Mouse (Mus musculus) liver, embryonic 15.5 days (tissue): Measurements from ENCODE around the gene Gm9745. TPM values are rescaled to one million over a fixed set of nuclear protein-coding genes. Genes with fewer than 3 reads are reported as not detected.

Experiments
- microRNA-seq: library from miRNA; unstranded; fragments of <30 nt; microRNA quantifications from one replicate; pipeline ENCODE4, GENCODE M21; 2016
- polyA plus RNA-seq: library from polyadenylated mRNA; unstranded; fragments of >200 nt; fragmentation: Nextera tagmentation; extraction: Ambion mirVana; gene quantifications from 2 replicates; pipeline ENCODE4 v1.2.1, GENCODE M21; 2015

Gm9745 gene
- polyA plus RNA-seq, 1 experiment from 2014 or later = not detected

Small RNA genes within 50 kb of the gene (microRNA-seq; reads per million reads assigned to microRNA genes)
- not detected for gene Gm22750

Other genes starting within 250 kb of the Gm9745 start
- 7.0 and 7.2 TPM in 2 replicates for gene Wdr37, start 76.3 kb downstream of the Gm9745 start, polyA plus RNA-seq
- gene Idi1, start 62.7 kb downstream of the Gm9745 start, polyA plus RNA-seq = 82.0 and 85.3 TPM in 2 replicates
- gene Idi2, start 4.6 kb upstream of the Gm9745 start, polyA plus RNA-seq = not detected in 2 replicates
- gene Gtpbp4, start 47.9 kb upstream of the Gm9745 start, polyA plus RNA-seq = 34.9 and 35.9 TPM in 2 replicates
- gene Larp4b, start 145.7 kb upstream of the Gm9745 start, polyA plus RNA-seq = 22.2 and 24.1 TPM in 2 replicates